Mouse (Mus musculus) neural tube, embryonic 11.5 days (tissue): ENCODE measurements around the gene Gm43191. TPM values are rescaled to one million over a fixed set of nuclear protein-coding genes. Genes with fewer than 3 reads are reported as not detected.
"Not testable (repeated sequence)": the region's sequence is repeated elsewhere in the genome, so short reads cannot be mapped to it uniquely, and the experiment has no call there.

Experiments used
- ATAC-seq: fragments of 200-750 bp; cut with Nextera tagmentation; 2 replicates; pipeline ENCODE4 v1.8.0; 2017; ENCODE audit warnings: moderate number of reproducible peaks, mild to moderate bottlenecking, moderate TSS enrichment, moderate library complexity; ENCODE audit not compliant: insufficient read depth, low FRiP score, low TSS enrichment
- DNase-seq: peaks from one replicate; pipeline ENCODE4 v3.0.0-alpha.2; 2015; ENCODE audit warnings: low spot score
- H3K27ac ChIP-seq: fragments of 300-500 bp; sonication (generic); 2 replicates; pipeline ENCODE4 v1.5.1; 2014; ENCODE audit warnings: low read depth, mild to moderate bottlenecking, low read length
- H3K27me3 ChIP-seq: fragments of 300-500 bp; sonication (generic); 2 replicates; pipeline ENCODE4 v1.6.1; 2014; ENCODE audit warnings: mild to moderate bottlenecking, low read length, mixed read lengths; ENCODE audit not compliant: control insufficient read depth, insufficient read depth
- H3K36me3 ChIP-seq: fragments of 300-500 bp; sonication (generic); 2 replicates; pipeline ENCODE4 v1.6.1; 2014; ENCODE audit warnings: mild to moderate bottlenecking, low read length, moderate library complexity, mixed read lengths; ENCODE audit not compliant: control insufficient read depth, insufficient read depth
- H3K4me1 ChIP-seq: fragments of 300-500 bp; sonication (generic); 2 replicates; pipeline ENCODE4 v1.6.1; 2014; ENCODE audit warnings: low read length, mixed read lengths; ENCODE audit not compliant: control insufficient read depth, insufficient read depth
- H3K4me2 ChIP-seq: fragments of 300-500 bp; sonication (generic); 2 replicates; pipeline ENCODE4 v1.6.1; 2014; ENCODE audit warnings: low read depth, mild to moderate bottlenecking, moderate library complexity
- H3K4me3 ChIP-seq: fragments of 300-500 bp; sonication (generic); 2 replicates; pipeline ENCODE4 v1.5.1; 2014; ENCODE audit warnings: low read depth, low read length
- H3K9ac ChIP-seq: fragments of 300-500 bp; sonication (generic); 2 replicates; pipeline ENCODE4 v1.6.1; 2014; ENCODE audit warnings: mild to moderate bottlenecking, low read length
- H3K9me3 ChIP-seq: fragments of 300-500 bp; sonication (generic); 2 replicates; pipeline ENCODE4 v1.6.1; 2016; ENCODE audit warnings: low read length; ENCODE audit not compliant: control insufficient read depth
- WGBS: fragments of 180-500 bp; shearing (Covaris S2); extraction: QIAGEN DNeasy Blood & Tissue Kit; methylation state at CpG from one replicate; pipeline ENCODE4 v1.1.7; 2014; 5-methylcytosine and 5-hydroxymethylcytosine counted together
- polyA plus RNA-seq: library from polyadenylated mRNA; unstranded; fragments of >200 nt; fragmentation: Nextera tagmentation; extraction: Ambion mirVana; gene quantifications from 2 replicates; pipeline ENCODE4 v1.2.1, GENCODE M21; 2014

The Gm43191 gene
- polyA plus RNA-seq, 1 experiment from 2014 or later: not detected

- H3K9ac ChIP-seq: no peak overlapping the region
- H3K4me2 ChIP-seq: no peak overlapping the region
- no peak overlapping the region for H3K27ac ChIP-seq
- 90% methylated on average over 8 of the region's 8 CpGs for WGBS
- no peaks in the 10 kb centered on the region for H3K9me3 ChIP-seq
- H3K36me3 ChIP-seq: no peaks in the 10 kb centered on the region
- H3K27me3 ChIP-seq: no peaks in the 10 kb centered on the region
- H3K4me3 ChIP-seq: no peak overlapping the region
- H3K4me1 ChIP-seq: no peaks in the 10 kb centered on the region
- DNase-seq (no peak), ATAC-seq (no peak)
Observed at GRCm38 (mm10) chr3:116694955-116695665, 14.1 kb upstream of the Gm43191 start.

GRCm38 (mm10) chr3:116694312-116694711 is 13.3 kb upstream of the Gm43191 start:
- Histone ChIP-seq H3K9ac (no peak overlapping the region), H3K4me2 (no peak overlapping the region), H3K36me3 (no peaks in the 10 kb centered on the region), H3K4me1 (no peaks in the 10 kb centered on the region), H3K27me3 (no peaks in the 10 kb centered on the region), H3K9me3 (no peaks in the 10 kb centered on the region), H3K27ac (no peak overlapping the region), H3K4me3 (no peak overlapping the region)
- WGBS: 95% methylated on average over 3 of the region's 3 CpGs
- DNase-seq: no peak
- ATAC-seq: no peak

DNA sequence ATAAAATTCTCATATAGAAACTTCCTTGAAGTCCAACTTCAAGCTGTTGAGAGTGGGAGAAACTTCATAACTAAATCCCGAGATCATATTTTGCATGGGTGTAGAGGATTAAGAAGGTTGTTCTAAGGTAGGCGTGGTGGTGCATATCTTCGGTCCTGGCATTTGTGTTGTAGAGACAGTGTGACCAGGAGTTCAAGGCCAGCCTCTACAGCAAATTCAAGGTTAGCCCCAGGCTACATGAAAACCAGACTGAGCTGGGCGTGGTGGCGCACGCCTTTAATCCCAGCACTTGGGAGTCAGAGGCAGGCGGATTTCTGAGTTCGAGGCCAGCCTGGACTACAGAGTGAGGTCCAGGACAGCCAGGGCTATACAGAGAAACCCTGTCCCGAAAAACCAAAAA is 16.8 kb downstream of the Gm43191 start:
- DNase-seq, H3K27me3 ChIP-seq, H3K36me3 ChIP-seq, H3K4me1 ChIP-seq, H3K4me3 ChIP-seq, H3K9me3 ChIP-seq, H3K4me2 ChIP-seq, H3K9ac ChIP-seq, H3K27ac ChIP-seq, ATAC-seq: not testable (repeated sequence)
- WGBS: 94% methylated on average over 9 of the region's 9 CpGs

GRCm38 (mm10) chr3:116662463-116662863 is 18.6 kb downstream of the Gm43191 start, which contains the start of gene Mfsd14a:
Gene Mfsd14a, minus strand, starts transcription at chr3:116662677.
- H3K9ac ChIP-seq: peak within 1 kb of the TSS; percentile 96
- no peaks in the 10 kb centered on the region for H3K27me3 ChIP-seq
- H3K9me3 ChIP-seq: no peaks in the 10 kb centered on the region
- DNase-seq (peak; percentile 98), ATAC-seq (peak; percentile 99)
- peak within 1 kb of the TSS; percentile 72 for H3K4me2 ChIP-seq
- H3K4me3 ChIP-seq: peak within 1 kb of the TSS; percentile 97
- peaks cover 7% of the 10 kb centered on the region; the same call in 1 of the 2 replicates for H3K4me1 ChIP-seq
- H3K27ac ChIP-seq: peak within 1 kb of the TSS; percentile 93
- WGBS: under 1% methylated on average over 39 of the region's 39 CpGs
- H3K36me3 ChIP-seq: no peaks in the 10 kb centered on the region

- DNase-seq (peak; percentile 76), ATAC-seq (peak; percentile 82)
- under 1% methylated on average over 67 of the region's 68 CpGs for WGBS
- H3K9ac ChIP-seq: peak overlapping the region; percentile 96
- no peaks in the 10 kb centered on the region for H3K36me3 ChIP-seq
- peak overlapping the region; percentile 97 for H3K4me3 ChIP-seq
- no peaks in the 10 kb centered on the region for H3K27me3 ChIP-seq
- peaks cover 7% of the 10 kb centered on the region; the same call in 1 of the 2 replicates for H3K4me1 ChIP-seq
- H3K9me3 ChIP-seq: no peaks in the 10 kb centered on the region
- peak overlapping the region; percentile 93 for H3K27ac ChIP-seq
- peak overlapping the region; percentile 72 for H3K4me2 ChIP-seq
Observed at GRCm38 (mm10) chr3:116661870-116662414, 19.1 kb downstream of the Gm43191 start.

DNA sequence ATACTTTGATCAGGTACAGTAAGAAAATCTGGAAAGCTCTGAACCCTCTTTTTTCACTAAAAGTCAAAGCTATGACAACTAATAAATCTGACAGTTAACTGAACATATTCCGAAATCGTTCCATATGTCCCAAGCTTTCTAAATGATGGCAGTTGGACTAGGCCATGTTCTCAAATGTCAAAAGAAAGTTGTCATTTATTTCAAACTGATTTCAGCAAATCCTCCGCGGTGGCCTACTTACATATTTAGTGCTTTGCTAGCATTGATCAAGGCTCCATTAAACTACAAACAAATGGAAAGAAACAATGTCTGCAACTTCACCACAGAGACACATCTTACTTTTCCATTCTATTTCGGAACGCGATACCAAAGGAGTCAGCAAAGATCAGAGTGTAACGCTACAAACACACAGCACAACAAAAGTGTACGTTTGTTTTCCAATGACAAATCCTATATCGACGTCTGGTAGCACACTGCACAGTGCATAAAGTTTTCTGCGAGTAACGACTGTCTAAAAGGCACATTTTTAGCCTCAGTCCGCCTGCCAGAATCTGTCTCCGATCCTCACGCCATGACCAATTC is 19.7 kb downstream of the Gm43191 start:
- Histone ChIP-seq H3K9ac (peak overlapping the region; percentile 96), H3K4me1 (peaks cover 7% of the 10 kb centered on the region; the same call in 1 of the 2 replicates), H3K27ac (peak overlapping the region; percentile 93), H3K36me3 (no peaks in the 10 kb centered on the region), H3K9me3 (no peaks in the 10 kb centered on the region), H3K4me2 (peak overlapping the region; percentile 72), H3K27me3 (no peaks in the 10 kb centered on the region), H3K4me3 (peak overlapping the region; percentile 97)
- DNase-seq: no peak
- ATAC-seq: no peak
- WGBS: 8% methylated on average over 16 of the region's 16 CpGs

- ATAC-seq: no peak
- Histone ChIP-seq H3K36me3 (no peaks in the 10 kb centered on the region), H3K9ac (no peak overlapping the region), H3K27ac (no peak overlapping the region), H3K4me3 (no peak overlapping the region), H3K9me3 (no peaks in the 10 kb centered on the region), H3K27me3 (no peaks in the 10 kb centered on the region), H3K4me1 (peaks cover 7% of the 10 kb centered on the region; the same call in 1 of the 2 replicates), H3K4me2 (no peak overlapping the region)
- 85% methylated on average over 13 of the region's 13 CpGs for WGBS
- DNase-seq: no peak
Observed at GRCm38 (mm10) chr3:116659856-116660430, 21.1 kb downstream of the Gm43191 start.

DNA sequence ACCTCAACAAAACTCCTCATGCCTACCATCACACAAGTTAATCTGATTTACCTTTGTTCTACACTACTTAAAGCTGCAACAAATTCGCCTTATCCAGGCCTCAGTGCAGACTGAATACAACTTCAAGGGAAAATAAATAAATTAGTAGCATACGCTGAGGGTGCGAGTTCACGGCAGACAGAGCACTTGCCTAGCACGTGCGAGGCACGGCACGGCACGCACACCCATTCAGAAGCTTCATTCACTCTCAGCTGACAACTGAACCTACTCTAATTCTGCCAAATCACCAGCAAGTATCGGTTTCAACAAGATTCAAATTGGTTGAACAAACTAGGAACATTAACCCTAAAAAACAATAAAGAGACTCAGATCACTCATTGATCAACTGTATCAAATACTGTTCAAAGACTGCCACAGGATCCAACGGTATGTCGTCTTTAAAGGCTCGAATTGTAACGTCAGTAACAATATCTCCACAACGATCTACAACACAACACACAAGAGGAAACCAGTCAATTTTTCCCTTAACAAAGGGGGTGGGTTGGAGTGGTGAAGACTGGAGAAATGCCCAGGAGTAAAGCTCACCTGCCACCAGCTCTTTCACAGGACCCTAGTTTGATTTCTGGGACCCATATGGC is 22.0 kb downstream of the Gm43191 start:
- DNase-seq: no peak
- Histone ChIP-seq H3K4me1 (peaks cover 7% of the 10 kb centered on the region; the same call in 1 of the 2 replicates), H3K36me3 (no peaks in the 10 kb centered on the region), H3K9ac (no peak overlapping the region), H3K9me3 (no peaks in the 10 kb centered on the region), H3K27me3 (no peaks in the 10 kb centered on the region), H3K4me2 (no peak overlapping the region), H3K4me3 (no peak overlapping the region), H3K27ac (no peak overlapping the region)
- ATAC-seq: no peak
- WGBS: 85% methylated on average over 15 of the region's 15 CpGs
